Mouse (Mus musculus) frontal cortex, adult 2 months (tissue): ENCODE results near the gene Gm10662. TPM values are rescaled to one million over a fixed set of nuclear protein-coding genes. Genes with fewer than 3 reads are reported as not detected.
"Not testable (repeated sequence)": the region's sequence is repeated elsewhere in the genome, so short reads cannot be mapped to it uniquely, and the experiment has no call there.

Experiments
- DNase-seq, 2 experiments: peaks; one replicate each; pipeline ENCODE4 v3.0.0; 2022; ENCODE audit warnings: low spot score in 1 of 2; ENCODE audit errors: extremely low spot score in 1 of 2
- polyA plus RNA-seq: library from polyadenylated mRNA; depleted of rRNA; stranded (reverse); fragments of >200 nt; gene quantifications from 2 replicates; pipeline ENCODE4 v1.2.3, GENCODE M21; 2012; rRNA removed

The Gm10662 gene
- polyA plus RNA-seq: not detected in 2 replicates

DNA sequence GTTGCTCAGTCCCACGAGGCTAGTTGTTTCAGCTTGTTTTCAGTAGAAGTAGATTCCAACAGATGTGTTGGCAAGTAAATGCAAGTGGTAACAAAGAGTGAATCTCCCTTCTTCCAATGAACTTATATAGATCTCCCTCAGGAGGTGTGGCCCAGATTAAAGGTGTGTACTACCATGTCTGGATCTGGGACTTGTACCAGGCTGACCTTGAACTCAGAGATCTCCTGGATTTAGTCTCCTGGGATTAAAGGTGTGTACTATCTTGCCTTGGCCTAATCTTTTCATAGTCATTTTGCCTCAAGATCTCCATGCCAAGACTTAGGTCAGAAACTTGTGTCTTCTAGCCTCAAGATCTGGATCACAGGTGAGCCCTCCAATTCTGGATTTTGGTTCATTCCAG, at the start of gene Gm10662:
Gene Gm10662, minus strand, starts transcription at position 101 of the 400 bp plus-strand sequence.
- not testable (repeated sequence) for DNase-seq

DNA sequence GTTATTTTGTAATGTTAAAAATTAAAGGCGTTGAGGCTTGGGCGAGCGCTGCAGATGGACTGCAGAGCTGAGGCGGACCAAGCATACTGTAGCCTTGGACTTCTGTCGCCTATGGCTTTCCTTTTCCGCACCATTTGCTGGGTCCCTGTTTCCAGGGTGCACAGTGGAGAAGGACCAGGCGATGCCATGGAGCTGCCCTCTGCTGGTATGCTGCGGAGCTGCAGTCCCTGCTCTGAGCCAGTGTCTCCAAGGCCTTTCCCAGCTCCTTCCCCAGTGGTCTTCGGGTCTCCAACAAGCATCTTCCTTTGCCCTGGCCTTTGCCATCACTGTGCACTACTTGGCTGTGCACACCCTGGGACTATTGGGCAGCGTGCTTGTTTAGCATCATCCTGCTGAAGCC, 19.2 kb upstream of the Gm10662 start:
- not testable (repeated sequence) for DNase-seq

Other genes starting within 250 kb of the Gm10662 start
- not detected in 2 replicates for gene Gm4214, start 159.8 kb downstream of the Gm10662 start, polyA plus RNA-seq
- not detected in 2 replicates for gene Gm4216, start 124.6 kb downstream of the Gm10662 start, polyA plus RNA-seq
- not detected in 2 replicates for gene Vmn1r163, start 88.9 kb downstream of the Gm10662 start, polyA plus RNA-seq
- gene Gm8720, start 77.0 kb downstream of the Gm10662 start, polyA plus RNA-seq: not detected in 2 replicates
- not detected in 2 replicates for gene Vmn1r165, start 72.9 kb upstream of the Gm10662 start, polyA plus RNA-seq
- not detected in 2 replicates for gene Vmn1r166, start 107.2 kb upstream of the Gm10662 start, polyA plus RNA-seq
- not detected in 2 replicates for gene Gm6902, start 134.4 kb upstream of the Gm10662 start, polyA plus RNA-seq
- gene Nlrp4e, start 156.7 kb upstream of the Gm10662 start, polyA plus RNA-seq: not detected in 2 replicates
- not detected in 2 replicates for gene Nlrp5, start 241.4 kb upstream of the Gm10662 start, polyA plus RNA-seq